Mouse (Mus musculus) megakaryocyte, embryonic 14.5 days (primary cell): Measurements from ENCODE around the gene Vmn1r119.
"Not testable (repeated sequence)": the region's sequence is repeated elsewhere in the genome, so short reads cannot be mapped to it uniquely, and the experiment has no call there.

Experiments used
- FLI1 ChIP-seq: IDR thresholded peaks from 2 replicates; pipeline ENCODE4 v1.6.1; 2012; ENCODE audit warnings: low read length, inconsistent platforms, mixed read lengths
- GATA1 ChIP-seq: IDR thresholded peaks from 3 replicates; pipeline ENCODE4 v1.6.1; 2012; ENCODE audit warnings: mixed read lengths, low read length, inconsistent platforms, borderline replicate concordance

DNA sequence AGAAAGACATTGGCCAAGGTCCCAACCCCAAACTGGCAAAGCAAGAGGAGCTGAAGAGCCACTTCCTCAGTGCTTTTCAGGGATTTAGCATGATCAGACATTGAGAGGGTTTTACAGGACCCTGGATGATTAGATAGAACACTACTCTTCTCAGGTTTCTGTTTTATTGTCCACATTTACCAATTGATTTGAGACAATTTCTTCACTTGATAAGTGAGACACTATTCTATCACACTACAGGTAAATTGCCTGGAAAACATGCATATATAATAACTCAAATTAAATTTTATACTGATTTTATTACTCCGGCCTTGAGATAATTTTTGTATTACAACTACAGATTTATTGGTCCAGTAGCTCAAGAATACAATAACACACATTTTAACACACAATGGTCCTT is 41.4 kb upstream of the Vmn1r119 start, which contains the start of gene Vmn1r120:
- not testable (repeated sequence) for TF ChIP-seq GATA1, FLI1
